Mouse (Mus musculus) olfactory bulb, adult 2 months (tissue): ENCODE data around the gene Arid1b. TPM values are rescaled to one million over a fixed set of nuclear protein-coding genes. Genes with fewer than 3 reads are reported as not detected.

Experiments
- H3K27ac ChIP-seq: fragments of 200-500 bp; 2 replicates; pipeline ENCODE4 v1.5.1; 2012; ENCODE audit warnings: low read depth, low read length; ENCODE audit not compliant: insufficient read depth
- H3K4me1 ChIP-seq: fragments of 200-500 bp; 2 replicates; pipeline ENCODE4 v1.6.1; 2012; ENCODE audit warnings: low read length; ENCODE audit not compliant: control insufficient read depth, insufficient read depth
- H3K4me3 ChIP-seq: fragments of 200-500 bp; 2 replicates; pipeline ENCODE4 v1.5.1; 2012; ENCODE audit warnings: mild to moderate bottlenecking, low read depth, low read length, moderate library complexity; ENCODE audit not compliant: insufficient read depth
- CTCF ChIP-seq: fragments of 200-500 bp; IDR thresholded peaks from 2 replicates; pipeline ENCODE4 v1.5.1; 2012; ENCODE audit warnings: low read depth, mild to moderate bottlenecking, low read length, moderate library complexity; ENCODE audit not compliant: insufficient read depth
- POLR2A ChIP-seq: fragments of 200-500 bp; IDR thresholded peaks from 2 replicates; pipeline ENCODE4 v1.6.1; 2012; ENCODE audit warnings: mild to moderate bottlenecking, low read depth, low read length, moderate library complexity; ENCODE audit not compliant: insufficient read depth
- WGBS: fragments of 180-500 bp; shearing (Covaris S2); methylation state at CpG from one replicate; pipeline ENCODE4 v1.1.7; 2018; 5-methylcytosine and 5-hydroxymethylcytosine counted together
- polyA plus RNA-seq: library from polyadenylated mRNA; stranded (reverse); fragments of >200 nt; gene quantifications from 2 replicates; pipeline ENCODE4 v1.2.4, GENCODE M21; 2012; ENCODE audit warnings: low replicate concordance; ENCODE audit not compliant: missing spikeins, insufficient read depth, insufficient read length

The Arid1b gene
- polyA plus RNA-seq, 1 experiment, result not detected

DNA sequence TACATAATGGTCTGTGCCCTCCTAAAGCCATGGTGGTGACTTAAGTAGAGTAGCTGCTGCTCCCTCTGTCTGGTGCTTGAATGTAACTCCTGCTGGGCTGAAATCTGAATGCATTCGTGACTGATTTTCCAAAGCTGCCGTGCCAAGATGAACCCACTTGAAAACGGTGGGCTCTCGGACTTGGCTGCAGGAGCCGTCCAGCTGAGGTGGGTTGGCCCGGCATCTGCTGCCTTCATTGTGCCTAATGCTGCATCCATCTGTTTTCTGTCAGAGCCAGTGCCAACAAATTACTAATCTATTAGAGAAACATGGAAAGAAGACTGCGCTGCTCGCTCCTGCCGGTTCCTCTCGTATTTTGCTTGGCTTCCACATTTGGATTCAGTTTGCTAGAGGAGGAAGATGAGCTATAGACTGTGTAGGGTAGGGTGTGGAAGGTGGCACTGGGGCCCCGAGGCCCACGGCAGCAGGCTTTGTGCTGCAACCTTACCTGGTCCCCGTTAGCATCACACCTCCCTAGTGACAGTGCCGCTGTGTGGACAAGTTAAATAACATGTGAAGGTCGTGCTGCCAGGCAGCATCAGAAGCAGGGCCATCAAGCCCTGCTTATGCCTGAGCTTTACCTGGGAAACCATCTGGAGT is 292.6 kb downstream of the Arid1b start:
- peak overlapping the region; percentile 47 for H3K27ac ChIP-seq
- 36% methylated on average over 15 of the region's 15 CpGs for WGBS
- peaks cover 37% of the 10 kb centered on the region for H3K4me1 ChIP-seq
- TF ChIP-seq POLR2A (no peak), CTCF (no peak)
- H3K4me3 ChIP-seq, result no peak overlapping the region

DNA sequence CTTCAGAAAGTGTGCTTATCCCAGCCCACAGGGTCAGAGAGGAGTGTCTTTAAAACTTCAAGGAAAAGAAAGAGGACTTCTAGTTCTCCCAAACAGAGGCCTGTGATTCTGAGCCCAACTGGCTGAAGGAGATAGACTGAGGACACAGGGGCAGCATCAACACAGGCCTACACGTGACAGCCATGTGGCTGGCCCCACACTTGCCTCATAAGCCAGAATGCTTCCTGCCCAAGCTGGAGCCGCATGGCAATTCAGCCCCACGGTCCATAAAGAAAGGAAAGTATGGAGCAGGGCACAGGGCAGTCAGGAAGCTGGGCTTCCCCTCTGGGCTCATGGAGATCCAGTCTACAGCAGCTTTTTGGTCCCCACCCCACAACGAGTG is 293.1 kb downstream of the Arid1b start:
- H3K4me3 ChIP-seq, result no peak overlapping the region
- peak overlapping the region; percentile 47 for H3K27ac ChIP-seq
- no peak for TF ChIP-seq CTCF
- no peak for TF ChIP-seq POLR2A
- H3K4me1 ChIP-seq, result peaks cover 37% of the 10 kb centered on the region
- WGBS, result 37% methylated on average over 4 of the region's 4 CpGs

DNA sequence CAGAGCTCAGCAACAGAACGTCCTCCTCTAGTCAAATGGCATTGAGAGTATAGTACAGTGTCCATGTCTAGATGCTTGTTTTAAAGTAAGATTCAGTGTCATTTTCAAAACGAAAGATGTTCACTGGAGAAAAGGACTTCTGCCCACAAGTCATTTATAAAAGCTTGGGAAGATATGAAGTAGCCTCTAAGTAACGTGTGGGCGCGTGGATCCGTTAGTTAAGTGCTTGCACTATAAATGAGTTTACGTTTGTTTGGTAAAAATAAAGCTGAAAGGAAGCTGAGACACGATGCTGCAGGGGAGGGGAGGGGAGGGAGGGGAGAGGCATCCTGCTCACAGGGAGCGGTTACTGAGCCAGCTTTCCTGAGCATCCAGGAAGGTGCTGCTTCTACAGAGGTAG is 293.5 kb downstream of the Arid1b start:
- WGBS, result 34% methylated on average over 9 of the region's 9 CpGs
- Histone ChIP-seq H3K4me1 (peaks cover 37% of the 10 kb centered on the region), H3K4me3 (no peak overlapping the region), H3K27ac (0 out of 2 replicates have a peak overlapping the region, but pooled peaks have one; percentile 47)
- TF ChIP-seq CTCF, result no peak
- no peak for TF ChIP-seq POLR2A

DNA sequence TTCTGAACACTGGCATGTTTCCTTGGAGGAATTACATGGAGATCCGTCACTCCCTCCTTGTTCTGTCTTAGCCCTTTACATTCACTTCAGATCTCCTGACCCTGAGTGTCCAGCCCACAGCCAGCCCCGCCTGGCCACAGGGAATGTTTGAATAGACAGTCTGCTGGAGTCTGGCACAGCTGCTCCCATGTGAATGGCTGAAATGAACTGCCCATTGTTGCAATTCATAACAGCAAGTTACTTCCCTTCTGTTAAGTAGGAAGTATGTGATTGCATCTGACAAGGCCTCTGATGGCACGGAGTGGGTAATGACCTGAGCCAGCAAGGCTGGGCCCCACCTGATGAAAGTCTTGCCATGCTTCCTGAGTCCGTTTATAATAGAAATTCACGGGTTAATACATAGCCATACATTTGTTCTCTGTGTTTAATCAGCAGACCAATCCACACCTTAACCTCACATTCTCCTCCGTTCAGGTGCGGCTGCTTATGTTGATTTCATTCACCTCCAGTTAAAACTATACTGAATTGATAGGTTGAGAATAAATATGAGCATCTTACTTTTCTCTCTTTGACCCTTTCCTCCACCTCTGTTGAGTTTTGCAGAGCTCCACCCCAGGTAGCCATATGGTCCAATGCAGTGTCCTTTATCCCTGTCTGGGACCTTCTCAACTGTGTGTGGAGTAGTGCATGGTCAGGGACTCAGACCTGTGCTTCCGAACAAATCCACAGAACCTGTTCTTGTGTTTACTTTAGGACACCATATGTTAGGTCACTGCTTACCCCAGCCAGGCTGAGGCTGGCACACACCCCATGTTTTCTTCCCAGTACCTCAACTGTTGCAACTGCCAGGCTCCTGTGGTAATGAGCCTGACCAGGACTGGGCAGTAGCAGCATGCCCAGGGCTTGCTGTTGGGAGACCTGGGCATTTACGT is 299.8 kb downstream of the Arid1b start:
- Histone ChIP-seq H3K4me1 (peaks cover 28% of the 10 kb centered on the region), H3K4me3 (no peak overlapping the region), H3K27ac (0 out of 2 replicates have a peak overlapping the region, but pooled peaks have one; percentile 24)
- TF ChIP-seq CTCF (no peak), POLR2A (no peak)
- WGBS, result 68% methylated on average over 9 of the region's 9 CpGs

DNA sequence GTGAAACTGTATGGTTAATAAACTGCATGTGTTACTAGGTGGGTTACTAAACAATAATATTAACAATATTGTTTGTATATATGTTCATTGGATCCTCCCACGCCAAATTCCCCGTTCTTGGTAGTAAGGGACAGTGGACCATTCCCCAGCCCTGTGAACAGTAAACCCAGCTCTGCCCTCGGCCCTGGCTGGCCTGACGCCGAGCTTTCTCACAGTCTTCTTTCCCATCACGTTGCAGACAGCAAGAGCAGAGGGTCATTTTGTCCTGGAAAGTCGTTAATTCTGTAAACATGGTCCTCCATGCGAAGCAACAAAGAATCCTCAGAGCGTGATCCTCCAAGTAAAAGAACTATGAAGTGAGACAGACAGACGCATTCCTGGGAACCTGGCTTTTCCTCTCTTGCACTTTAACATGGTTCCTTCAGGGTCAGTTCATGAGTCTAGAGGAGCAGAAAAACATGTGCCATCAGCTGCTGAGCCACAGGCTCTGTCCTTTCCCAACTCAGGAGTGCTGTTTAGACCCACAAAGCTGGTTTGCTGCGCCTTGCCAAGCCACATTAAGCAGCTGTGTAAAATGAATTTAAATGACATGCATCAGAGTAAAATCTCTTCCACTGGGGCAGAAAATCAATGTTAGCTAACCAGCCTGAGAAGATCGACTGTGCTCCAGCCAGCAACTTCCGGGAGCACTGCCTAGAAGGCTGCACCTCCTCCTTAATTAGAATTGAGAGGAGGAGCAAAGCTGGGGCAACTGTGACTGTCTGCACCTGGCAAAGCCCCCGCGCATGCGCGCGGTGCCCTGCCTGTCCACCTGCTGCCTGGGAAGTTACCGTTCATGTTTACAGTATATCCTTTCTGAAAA is 301.2 kb downstream of the Arid1b start:
- WGBS, result 33% methylated on average over 19 of the region's 19 CpGs
- TF ChIP-seq POLR2A (no peak), CTCF (no peak)
- peaks cover 32% of the 10 kb centered on the region for H3K4me1 ChIP-seq
- H3K27ac ChIP-seq, result peak overlapping the region; percentile 79
- H3K4me3 ChIP-seq, result no peak overlapping the region

DNA sequence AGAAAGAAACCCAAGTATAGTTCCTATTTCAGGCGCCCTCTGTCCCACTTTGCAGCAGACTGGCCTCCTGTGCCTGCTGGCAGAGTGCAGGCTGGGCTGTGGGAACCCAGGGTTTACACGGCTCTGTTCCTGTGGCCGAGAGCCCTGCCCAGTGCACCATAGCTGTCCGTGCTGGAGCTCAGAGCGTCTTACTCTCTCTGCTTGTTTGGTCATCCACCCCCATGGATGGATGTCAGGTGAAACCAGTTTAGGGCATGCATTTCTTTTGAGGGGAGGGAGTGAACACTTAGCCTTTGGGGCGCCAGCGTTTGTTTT is 301.8 kb downstream of the Arid1b start:
- Histone ChIP-seq H3K4me3 (no peak overlapping the region), H3K27ac (peak overlapping the region; percentile 79), H3K4me1 (peaks cover 32% of the 10 kb centered on the region)
- TF ChIP-seq POLR2A, result no peak
- no peak for TF ChIP-seq CTCF
- 50% methylated on average over 7 of the region's 7 CpGs for WGBS

DNA sequence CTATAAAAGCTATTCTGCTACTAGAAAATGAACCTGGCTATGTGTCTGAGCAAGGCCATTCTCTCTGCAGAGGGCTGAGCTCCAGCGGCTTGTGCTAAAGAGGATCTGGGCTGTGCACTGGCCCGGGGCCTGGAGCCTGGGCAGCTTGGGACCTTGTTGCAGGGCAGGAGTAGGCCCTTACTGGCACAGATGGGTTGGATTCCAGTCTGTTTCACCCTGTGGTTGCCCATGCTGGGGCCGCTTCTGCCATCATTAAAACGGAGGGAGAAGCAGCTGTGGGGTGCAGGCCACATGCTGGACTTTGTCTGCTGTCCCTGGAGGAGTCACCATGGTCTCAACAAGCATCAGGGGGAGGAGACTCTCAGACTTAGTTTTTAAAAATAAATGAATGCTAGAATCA is 303.4 kb downstream of the Arid1b start:
- Histone ChIP-seq H3K4me1 (peaks cover 32% of the 10 kb centered on the region), H3K4me3 (no peak overlapping the region), H3K27ac (no peak overlapping the region)
- 64% methylated on average over 4 of the region's 4 CpGs for WGBS
- TF ChIP-seq POLR2A (no peak), CTCF (no peak)

DNA sequence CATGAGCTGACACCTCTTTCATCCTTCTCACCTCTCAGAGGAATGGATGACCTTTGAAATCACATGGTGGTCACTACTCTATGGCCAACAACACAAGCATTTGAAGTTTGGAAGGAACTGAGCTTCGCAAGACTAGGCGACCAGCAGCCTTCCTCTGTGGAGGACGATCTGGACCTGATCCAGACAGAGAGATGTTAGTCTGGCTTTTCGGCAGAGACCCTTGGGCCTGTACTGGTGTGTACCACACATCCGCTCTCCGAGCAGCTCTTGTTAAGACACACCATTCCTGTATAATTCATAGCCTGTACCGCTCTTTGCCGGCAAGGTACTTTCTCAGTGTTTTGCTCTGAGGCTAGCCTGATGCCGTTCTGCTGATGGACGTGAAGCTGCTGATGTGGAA is 303.9 kb downstream of the Arid1b start:
- Histone ChIP-seq H3K27ac (no peak overlapping the region), H3K4me3 (no peak overlapping the region), H3K4me1 (peaks cover 32% of the 10 kb centered on the region)
- TF ChIP-seq POLR2A, result no peak
- no peak for TF ChIP-seq CTCF
- WGBS, result 83% methylated on average over 10 of the region's 10 CpGs

DNA sequence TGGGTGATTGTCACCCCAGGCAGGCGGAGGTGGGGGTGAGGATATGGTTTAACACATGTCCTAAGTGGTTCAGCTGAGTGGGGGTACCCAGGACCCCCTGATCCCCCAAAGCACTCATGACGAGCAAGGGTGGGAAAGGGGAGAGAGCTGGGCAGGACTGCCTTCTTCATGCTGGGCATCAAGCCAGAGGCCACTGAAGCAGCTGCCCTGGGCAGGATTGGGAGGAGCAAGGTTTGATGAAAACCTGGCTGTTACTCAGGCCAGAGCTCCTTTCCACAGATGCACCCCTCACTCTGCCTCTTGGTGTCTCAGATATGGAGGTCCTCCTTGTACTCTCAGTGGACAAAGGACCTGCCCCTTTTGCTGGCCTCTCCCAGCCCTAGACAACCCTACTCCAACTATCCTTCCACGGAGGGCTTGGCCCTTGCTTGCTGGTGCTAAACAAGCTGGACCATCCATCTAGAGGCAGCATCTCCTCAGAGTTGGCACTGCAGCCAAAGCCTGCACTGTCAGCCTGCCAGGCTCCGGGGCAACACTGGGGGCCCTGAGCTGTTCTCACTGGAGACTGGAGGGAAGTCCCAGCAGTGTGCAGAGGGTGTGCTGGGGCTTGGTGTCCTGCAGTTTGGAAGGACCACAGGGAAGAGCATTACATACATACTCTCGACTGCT is 304.9 kb downstream of the Arid1b start:
- peaks cover 32% of the 10 kb centered on the region for H3K4me1 ChIP-seq
- no peak for TF ChIP-seq CTCF
- no peak for TF ChIP-seq POLR2A
- no peak overlapping the region for H3K4me3 ChIP-seq
- 52% methylated on average over 5 of the region's 5 CpGs for WGBS
- H3K27ac ChIP-seq, result no peak overlapping the region
